Mouse (Mus musculus): ENCODE measurements around the gene Man1c1. TPM values are rescaled to one million over a fixed set of nuclear protein-coding genes. Genes with fewer than 3 reads are reported as not detected.
A peak's percentile ranks its signal among the peaks of the same experiment; 100 is the strongest.

The Man1c1 gene
- polyA plus RNA-seq, 1 experiment: 4.6 TPM

DNA sequence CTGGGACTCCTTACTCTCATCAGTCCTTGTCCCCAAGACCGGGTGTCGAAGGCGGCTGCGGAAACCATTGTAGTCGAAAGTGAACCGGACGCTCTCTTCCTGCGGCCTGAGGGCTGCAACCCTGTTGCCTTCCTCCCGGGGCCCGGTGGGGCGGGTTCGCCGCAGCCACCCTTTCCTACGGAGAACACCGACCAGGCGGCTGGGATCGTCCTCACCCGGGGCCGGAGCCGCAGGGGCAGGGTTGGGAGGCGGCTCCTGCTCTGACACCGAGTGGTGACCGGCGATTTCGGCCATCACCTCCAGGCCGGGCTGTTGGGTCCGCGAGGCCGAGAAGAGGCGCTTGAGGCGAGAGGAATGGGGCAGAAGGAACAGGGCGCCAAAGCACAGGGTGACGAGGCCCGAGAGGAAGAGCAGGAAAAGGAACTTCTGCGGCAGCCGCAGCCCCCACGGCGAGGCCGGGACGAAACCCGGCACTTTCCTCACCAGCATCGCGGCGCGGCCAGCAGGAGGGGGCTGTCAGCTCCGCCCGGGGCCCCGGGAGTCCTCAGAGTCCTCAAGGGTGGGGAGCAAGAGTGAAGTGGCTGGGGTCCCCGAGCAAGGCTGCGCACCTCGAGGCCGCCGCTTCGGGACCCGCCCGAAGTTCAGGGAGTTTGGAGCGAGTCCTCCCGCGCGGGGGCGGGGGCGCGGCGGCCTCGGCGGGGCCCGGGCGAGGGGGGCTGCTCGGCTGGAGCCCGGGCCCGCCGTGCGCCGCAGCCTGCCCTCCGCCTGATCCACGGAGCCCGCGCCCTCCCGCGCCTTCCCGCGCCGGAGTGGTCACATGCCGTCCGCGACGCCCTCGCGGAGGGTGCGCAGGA lies 882 bp downstream of the Man1c1 start:
- Histone ChIP-seq H3K4me1 (ENCODE audit: control insufficient read depth, insufficient read depth, low read length) (no peaks in the 10 kb centered on the region), H3K36me3 (ENCODE audit: control insufficient read depth, insufficient read depth, low read length) (no peaks in the 10 kb centered on the region), H3K27ac (ENCODE audit: insufficient read depth, low read depth, low read length) (0 out of 2 replicates have a peak overlapping the region, but pooled peaks have one; percentile 68), H3K27me3 (replicated peaks; ENCODE audit: control insufficient read depth, insufficient read depth, low read length) (no peaks in the 10 kb centered on the region; the same call in 1 of the 2 replicates), H3K4me3 (ENCODE audit: insufficient read depth, low read depth, low read length) (peak overlapping the region; percentile 61)
- DNase-seq: peak; percentile 55
- TF ChIP-seq CTCF (conservative IDR thresholded peaks at IDR 0.05; ENCODE audit: insufficient read depth, insufficient read length, low read depth, low read length) (no peak), POLR2A (IDR thresholded peaks at IDR 0.05; ENCODE audit: low read depth, low read length) (no peak)
- 1% methylated on average over 89 of the region's 90 CpGs for WGBS

DNA sequence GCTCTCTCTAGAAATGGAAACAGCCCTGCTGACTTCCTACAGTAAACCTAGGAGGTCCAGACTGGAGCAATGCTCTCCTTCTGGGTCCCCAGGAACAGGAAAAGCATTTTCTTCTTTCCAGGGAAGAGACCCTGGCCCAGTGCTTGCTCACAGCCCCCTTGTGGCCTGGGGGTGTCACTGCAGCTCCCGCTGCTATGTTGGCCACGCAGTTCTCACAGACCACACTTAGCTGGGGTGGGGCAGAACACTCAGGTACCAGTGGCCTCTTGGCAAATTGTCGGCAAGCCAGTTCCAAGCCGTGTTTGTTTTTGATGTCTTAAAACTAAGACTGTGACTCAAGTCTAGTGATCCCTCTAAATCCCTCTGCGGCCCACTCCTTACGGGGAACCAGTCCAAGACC lies 2.2 kb downstream of the Man1c1 start:
- Histone ChIP-seq H3K4me3 (ENCODE audit: insufficient read depth, low read depth, low read length) (peak overlapping the region; percentile 34), H3K36me3 (ENCODE audit: control insufficient read depth, insufficient read depth, low read length) (no peaks in the 10 kb centered on the region), H3K27ac (ENCODE audit: insufficient read depth, low read depth, low read length) (no peak overlapping the region), H3K27me3 (replicated peaks; ENCODE audit: control insufficient read depth, insufficient read depth, low read length) (no peaks in the 10 kb centered on the region; the same call in 1 of the 2 replicates), H3K4me1 (ENCODE audit: control insufficient read depth, insufficient read depth, low read length) (no peaks in the 10 kb centered on the region)
- 24% methylated on average over 6 of the region's 6 CpGs for WGBS
- TF ChIP-seq POLR2A (IDR thresholded peaks at IDR 0.05; ENCODE audit: low read depth, low read length) (no peak), CTCF (conservative IDR thresholded peaks at IDR 0.05; ENCODE audit: insufficient read depth, insufficient read length, low read depth, low read length) (peak; percentile 75)
- DNase-seq: peak; percentile 70

DNA sequence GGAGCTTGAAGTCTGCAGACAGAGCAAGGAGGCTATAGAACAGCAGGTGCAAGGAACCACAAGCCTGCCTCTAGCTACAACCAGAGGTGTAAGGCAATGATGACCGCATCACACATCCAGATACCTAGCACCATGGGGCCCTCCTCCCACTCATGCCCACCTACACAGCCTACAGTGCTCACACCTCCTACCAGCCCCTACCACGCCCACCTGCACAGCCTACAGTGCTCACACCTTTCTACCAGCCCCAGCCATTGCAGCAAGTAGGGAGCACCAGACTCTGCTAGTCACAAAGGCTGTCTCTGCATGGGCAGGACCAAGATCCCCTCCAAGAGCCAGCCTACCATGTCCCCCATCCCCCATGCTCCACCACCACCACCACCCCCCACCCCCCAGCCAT lies 3.2 kb downstream of the Man1c1 start:
- DNase-seq: no peak
- H3K4me3 ChIP-seq (ENCODE audit: insufficient read depth, low read depth, low read length): no peak overlapping the region
- 98% methylated on average over 2 of the region's 2 CpGs for WGBS
- no peaks in the 10 kb centered on the region for H3K4me1 ChIP-seq (ENCODE audit: control insufficient read depth, insufficient read depth, low read length)
- TF ChIP-seq POLR2A (IDR thresholded peaks at IDR 0.05; ENCODE audit: low read depth, low read length) (no peak), CTCF (conservative IDR thresholded peaks at IDR 0.05; ENCODE audit: insufficient read depth, insufficient read length, low read depth, low read length) (no peak)
- H3K36me3 ChIP-seq (ENCODE audit: control insufficient read depth, insufficient read depth, low read length): no peaks in the 10 kb centered on the region
- H3K27me3 ChIP-seq (replicated peaks; ENCODE audit: control insufficient read depth, insufficient read depth, low read length): no peaks in the 10 kb centered on the region; the same call in 1 of the 2 replicates
- no peak overlapping the region for H3K27ac ChIP-seq (ENCODE audit: insufficient read depth, low read depth, low read length)

DNA sequence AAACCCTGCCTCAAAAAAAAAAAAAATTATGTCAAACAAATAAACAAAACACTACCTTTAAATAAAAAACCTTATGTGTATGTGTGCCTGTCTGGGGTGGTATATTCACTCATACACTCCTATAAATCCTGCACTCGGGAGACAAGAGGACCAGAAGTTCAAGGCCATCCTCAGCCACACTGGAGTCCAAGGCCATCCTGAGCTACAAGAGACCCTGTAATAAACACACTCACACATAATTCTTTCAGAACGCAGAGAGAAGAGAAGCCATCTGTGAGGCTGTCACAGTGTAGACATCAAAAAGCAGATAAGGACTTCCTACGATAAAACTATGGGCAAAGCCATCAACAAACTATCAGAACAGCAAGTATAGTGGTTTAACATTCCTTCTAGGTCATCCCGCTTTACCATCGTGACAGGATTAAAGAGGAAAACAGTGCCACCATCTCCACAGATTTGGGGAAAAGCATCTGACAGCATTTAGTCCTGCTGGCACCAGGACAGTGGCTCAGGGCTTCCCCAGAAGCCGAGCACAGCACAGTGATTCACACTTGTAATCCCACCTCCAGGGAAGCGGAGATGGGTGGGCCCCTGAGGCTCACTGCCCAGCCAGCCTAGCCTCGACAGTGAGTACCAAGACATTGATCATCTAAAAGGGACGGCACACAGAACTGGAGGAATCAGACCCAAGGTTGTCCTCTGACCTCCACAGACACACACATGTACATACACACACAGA lies 10.7 kb downstream of the Man1c1 start:
- H3K36me3 ChIP-seq (ENCODE audit: control insufficient read depth, insufficient read depth, low read length): no peaks in the 10 kb centered on the region
- H3K4me1 ChIP-seq (ENCODE audit: control insufficient read depth, insufficient read depth, low read length): no peaks in the 10 kb centered on the region
- TF ChIP-seq CTCF (conservative IDR thresholded peaks at IDR 0.05; ENCODE audit: insufficient read depth, insufficient read length, low read depth, low read length): no peak
- no peak for TF ChIP-seq POLR2A (IDR thresholded peaks at IDR 0.05; ENCODE audit: low read depth, low read length)
- 83% methylated on average over 9 of the region's 9 CpGs for WGBS
- no peak for DNase-seq
- no peaks in the 10 kb centered on the region for H3K27me3 ChIP-seq (replicated peaks; ENCODE audit: control insufficient read depth, insufficient read depth, low read length)
- H3K4me3 ChIP-seq (ENCODE audit: insufficient read depth, low read depth, low read length): no peak overlapping the region
- no peak overlapping the region for H3K27ac ChIP-seq (ENCODE audit: insufficient read depth, low read depth, low read length)

DNA sequence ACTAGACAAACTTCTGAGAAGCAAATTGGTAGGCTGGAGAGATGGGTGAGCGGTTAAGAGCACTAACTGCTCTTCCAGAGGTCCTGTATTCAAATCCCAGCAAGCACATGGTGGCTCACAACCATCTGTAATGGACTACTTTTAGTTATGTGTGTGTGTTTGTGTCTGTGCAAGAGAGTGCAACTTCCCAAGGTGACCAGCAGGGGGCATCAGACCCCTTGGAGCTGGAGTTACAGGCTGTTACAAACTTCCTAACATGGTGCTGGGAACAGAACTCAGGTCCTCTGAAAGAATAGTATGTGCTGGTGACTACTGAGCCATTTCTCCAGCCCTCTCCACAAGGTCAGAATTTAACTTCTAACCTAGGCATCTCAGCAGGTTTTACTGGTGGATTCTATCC lies 11.7 kb downstream of the Man1c1 start:
- TF ChIP-seq CTCF (conservative IDR thresholded peaks at IDR 0.05; ENCODE audit: insufficient read depth, insufficient read length, low read depth, low read length) (0 out of 2 replicates have a peak, but pooled peaks have one; percentile 4), POLR2A (IDR thresholded peaks at IDR 0.05; ENCODE audit: low read depth, low read length) (no peak)
- no peaks in the 10 kb centered on the region for H3K27me3 ChIP-seq (replicated peaks; ENCODE audit: control insufficient read depth, insufficient read depth, low read length)
- no peaks in the 10 kb centered on the region for H3K36me3 ChIP-seq (ENCODE audit: control insufficient read depth, insufficient read depth, low read length)
- H3K4me3 ChIP-seq (ENCODE audit: insufficient read depth, low read depth, low read length): no peak overlapping the region
- 98% methylated on average over 1 of the region's 1 CpGs for WGBS
- no peak for DNase-seq
- H3K4me1 ChIP-seq (ENCODE audit: control insufficient read depth, insufficient read depth, low read length): no peaks in the 10 kb centered on the region
- no peak overlapping the region for H3K27ac ChIP-seq (ENCODE audit: insufficient read depth, low read depth, low read length)

DNA sequence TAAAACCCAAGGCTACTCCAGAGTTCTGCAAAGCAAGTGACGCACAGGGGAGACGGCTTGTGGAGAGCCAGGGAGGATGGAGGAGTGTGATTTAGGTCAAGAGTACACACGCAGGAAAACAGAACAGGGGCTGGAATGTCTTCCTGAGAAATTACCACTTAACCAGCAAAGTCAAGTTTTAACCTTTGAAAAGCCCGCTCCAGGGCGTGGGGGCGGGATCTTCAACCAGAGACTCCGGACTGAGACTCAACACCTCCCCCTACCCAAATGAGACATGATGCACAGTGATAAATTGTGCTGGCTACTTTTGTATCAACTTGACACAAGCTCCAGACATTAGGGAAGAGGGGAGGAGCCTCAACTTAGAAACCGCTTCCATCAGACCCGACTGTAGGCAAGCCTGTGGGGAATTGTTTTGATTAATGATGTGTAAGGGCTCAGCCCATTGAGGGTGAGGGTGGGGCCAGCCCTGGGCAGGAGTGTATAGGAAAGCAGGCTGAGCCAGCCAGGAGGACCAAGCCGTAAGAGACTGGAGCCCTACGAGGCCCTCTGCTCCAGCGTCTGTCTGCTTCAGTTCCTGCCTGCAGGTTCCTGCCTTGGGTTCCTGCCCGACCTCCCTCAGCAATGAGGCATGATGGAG lies 17.9 kb downstream of the Man1c1 start:
- H3K4me3 ChIP-seq (ENCODE audit: insufficient read depth, low read depth, low read length): no peak overlapping the region
- H3K27me3 ChIP-seq (replicated peaks; ENCODE audit: control insufficient read depth, insufficient read depth, low read length): no peaks in the 10 kb centered on the region
- TF ChIP-seq POLR2A (IDR thresholded peaks at IDR 0.05; ENCODE audit: low read depth, low read length) (no peak), CTCF (conservative IDR thresholded peaks at IDR 0.05; ENCODE audit: insufficient read depth, insufficient read length, low read depth, low read length) (no peak)
- 47% methylated on average over 13 of the region's 13 CpGs for WGBS
- no peak overlapping the region for H3K27ac ChIP-seq (ENCODE audit: insufficient read depth, low read depth, low read length)
- no peaks in the 10 kb centered on the region for H3K36me3 ChIP-seq (ENCODE audit: control insufficient read depth, insufficient read depth, low read length)
- DNase-seq: no peak
- H3K4me1 ChIP-seq (ENCODE audit: control insufficient read depth, insufficient read depth, low read length): peaks cover 6% of the 10 kb centered on the region

Data from kidney, adult 2 months (tissue).